Mouse (Mus musculus): ENCODE measurements around the gene Plin3. TPM values are rescaled to one million over a fixed set of nuclear protein-coding genes. Genes with fewer than 3 reads are reported as not detected.
A peak's percentile ranks its signal among the peaks of the same experiment; 100 is the strongest.

The Plin3 gene
- total and polyA plus RNA-seq, 3 experiments, result 6.6 to 13.1 TPM; not detected in 1

DNA sequence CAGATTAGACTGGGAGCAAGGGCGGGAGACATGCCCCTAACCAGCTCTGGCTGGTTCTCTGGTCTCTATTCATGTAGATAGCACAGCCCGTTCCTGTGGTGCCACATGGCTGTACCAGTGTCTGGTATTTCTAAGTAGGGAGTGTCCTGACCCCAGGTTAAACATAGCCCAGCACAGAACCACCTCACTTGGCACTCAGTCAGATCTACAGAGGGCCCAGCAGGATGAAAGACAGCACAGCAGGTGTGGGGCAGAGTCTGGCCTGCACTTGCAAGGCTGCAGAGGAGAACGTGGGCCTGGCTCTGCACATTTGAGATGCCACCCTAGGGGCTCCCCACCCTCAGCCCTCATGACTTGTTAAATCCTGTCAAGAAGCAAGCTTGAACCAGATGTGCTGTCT lies 31.5 kb downstream of the Plin3 start:
- H3K4me3 ChIP-seq (ENCODE audit: control insufficient read depth in 1 of 2, insufficient read depth in 1 of 2, low read depth in 2 of 2, low read length in 2 of 2), result no peak overlapping the region
- peaks cover 0 to 25% of the 10 kb centered on the region in 2 experiments; a peak in 3 of 4 replicates for H3K36me3 ChIP-seq (ENCODE audit: control insufficient read depth in 1 of 2, insufficient read depth in 2 of 2, low read length in 2 of 2)
- no peaks in the 10 kb centered on the region for H3K27me3 ChIP-seq (ENCODE audit: control insufficient read depth in 1 of 2, insufficient read depth in 2 of 2, low read length in 2 of 2)
- H3K9me3 ChIP-seq (replicated peaks; ENCODE audit: insufficient read depth, low read length), result no peaks in the 10 kb centered on the region
- H3K27ac ChIP-seq (ENCODE audit: control insufficient read depth, low read depth, low read length), result no peak overlapping the region
- H3K79me2 ChIP-seq (ENCODE audit: control insufficient read depth, insufficient read depth, low read length, poor library complexity), result peaks cover 48% of the 10 kb centered on the region
- TF ChIP-seq E2F4 (IDR thresholded peaks at IDR 0.05; ENCODE audit: borderline replicate concordance, low read depth, low read length) (no peak), NELFE (IDR thresholded peaks at IDR 0.05; ENCODE audit: low read depth, low read length) (no peak), MXI1 (IDR thresholded peaks at IDR 0.05; ENCODE audit: low read depth, low read length) (no peak), MEF2A (IDR thresholded peaks at IDR 0.05; ENCODE audit: extremely low read depth, insufficient replicate concordance, low read depth, low read length, poor library complexity, severe bottlenecking) (no peak), RAD21 (IDR thresholded peaks at IDR 0.05; ENCODE audit: low read depth, low read length) (no peak), CHD1 (IDR thresholded peaks at IDR 0.05; ENCODE audit: low read depth, low read length) (no peak), RCOR1 (IDR thresholded peaks at IDR 0.05; ENCODE audit: low read depth, low read length) (no peak), ETS1 (IDR thresholded peaks at IDR 0.05; ENCODE audit: low read depth, low read length) (no peak), UBTF (IDR thresholded peaks at IDR 0.05; ENCODE audit: borderline replicate concordance, insufficient read depth, low read depth, low read length) (no peak), SMC3 (IDR thresholded peaks at IDR 0.05; ENCODE audit: low read depth, low read length) (no peak)
- DNase-seq (ENCODE audit: low read depth, low spot score), result no peak
- no peak overlapping the region for H3K9ac ChIP-seq (ENCODE audit: control insufficient read depth, low read depth, low read length, poor library complexity, severe bottlenecking)
- peaks cover 0 to 40% of the 10 kb centered on the region in 2 experiments; a peak in 2 of 4 replicates for H3K4me1 ChIP-seq (ENCODE audit: control insufficient read depth in 1 of 2, insufficient read depth in 2 of 2, low read length in 2 of 2)

DNA sequence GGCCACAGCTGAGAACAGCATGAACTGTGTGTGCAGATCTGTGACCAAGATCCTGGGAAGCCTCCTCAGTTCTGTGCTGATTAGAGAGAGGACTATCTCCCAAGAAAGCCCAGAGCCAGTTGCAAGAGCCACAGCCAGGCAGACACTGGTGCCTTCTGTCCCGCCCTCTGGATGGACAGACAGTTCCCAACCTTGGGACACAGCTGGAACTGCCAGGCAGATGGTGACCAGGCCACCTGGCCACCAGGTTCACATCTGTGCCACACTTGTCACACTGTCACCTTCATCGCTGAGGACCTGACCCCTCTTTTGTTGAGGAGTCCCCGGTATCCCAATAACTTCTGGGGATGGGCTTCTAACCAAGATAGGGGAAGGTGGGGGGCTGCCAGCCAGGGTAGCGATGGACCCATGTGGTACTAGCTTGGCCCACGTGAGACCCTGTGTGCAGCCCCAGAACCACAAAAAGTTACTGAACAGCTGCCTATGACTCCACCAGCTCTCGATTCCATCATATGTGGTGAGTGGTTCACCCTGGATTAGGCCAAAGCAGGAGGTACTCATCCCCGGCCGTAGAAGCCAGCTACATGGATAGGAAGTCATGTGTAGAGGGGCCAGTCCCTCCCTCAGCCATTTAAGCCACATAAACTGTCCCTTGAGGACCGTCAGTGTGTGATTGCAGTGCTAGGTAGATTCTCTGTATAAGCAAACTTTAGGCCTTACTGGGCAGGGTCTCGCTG lies 33.2 kb downstream of the Plin3 start:
- TF ChIP-seq CTCF (IDR thresholded peaks at IDR 0.05 in 2 of 3, conservative IDR thresholded peaks at IDR 0.05 in 1 of 3; ENCODE audit: control insufficient read depth in 1 of 3, insufficient read depth in 1 of 3, low read depth in 2 of 3, low read length in 3 of 3, poor library complexity in 1 of 3, severe bottlenecking in 1 of 3), result no peak
- no peak for TF ChIP-seq USF1 (IDR thresholded peaks at IDR 0.05; ENCODE audit: low read depth, low read length)
- TF ChIP-seq BHLHE40 (IDR thresholded peaks at IDR 0.05; ENCODE audit: borderline replicate concordance, low read depth, low read length), result no peak
- no peak for TF ChIP-seq ZMIZ1 (IDR thresholded peaks at IDR 0.05; ENCODE audit: low read depth, low read length)
- TF ChIP-seq KAT2A (conservative IDR thresholded peaks at IDR 0.05; ENCODE audit: low read depth, low read length), result no peak
- TF ChIP-seq GABPA (IDR thresholded peaks at IDR 0.05; ENCODE audit: low read depth, low read length), result no peak
- no peak for TF ChIP-seq MAZ (IDR thresholded peaks at IDR 0.05; ENCODE audit: low read depth, low read length)
- no peak for TF ChIP-seq NELFE (IDR thresholded peaks at IDR 0.05; ENCODE audit: low read depth, low read length)
- TF ChIP-seq CHD1 (IDR thresholded peaks at IDR 0.05; ENCODE audit: low read depth, low read length), result no peak
- TF ChIP-seq POLR2AphosphoS5 (IDR thresholded peaks at IDR 0.05; ENCODE audit: borderline replicate concordance, low read depth, low read length), result no peak
- TF ChIP-seq TBP (IDR thresholded peaks at IDR 0.05; ENCODE audit: low read depth, low read length), result no peak
- TF ChIP-seq MAFK (IDR thresholded peaks at IDR 0.05; ENCODE audit: borderline replicate concordance, low read depth, low read length), result no peak
- no peak for TF ChIP-seq POLR2A (IDR thresholded peaks at IDR 0.05; ENCODE audit: control insufficient read depth in 1 of 2, insufficient read depth in 1 of 2, low read depth in 1 of 2, low read length in 2 of 2, poor library complexity in 1 of 2)
- TF ChIP-seq ZNF384 (IDR thresholded peaks at IDR 0.05; ENCODE audit: low read depth, low read length), result no peak
- no peak for TF ChIP-seq MEF2A (IDR thresholded peaks at IDR 0.05; ENCODE audit: extremely low read depth, insufficient replicate concordance, low read depth, low read length, poor library complexity, severe bottlenecking)
- Histone ChIP-seq H3K9ac (ENCODE audit: control insufficient read depth, low read depth, low read length, poor library complexity, severe bottlenecking) (peak overlapping the region; percentile 42), H3K4me1 (ENCODE audit: control insufficient read depth in 1 of 2, insufficient read depth in 2 of 2, low read length in 2 of 2) (peaks cover 0 to 38% of the 10 kb centered on the region in 2 experiments; a peak in 2 of 4 replicates), H3K27me3 (ENCODE audit: control insufficient read depth in 1 of 2, insufficient read depth in 2 of 2, low read length in 2 of 2) (no peaks in the 10 kb centered on the region), H3K79me2 (ENCODE audit: control insufficient read depth, insufficient read depth, low read length, poor library complexity) (peaks cover 48% of the 10 kb centered on the region), H3K36me3 (ENCODE audit: control insufficient read depth in 1 of 2, insufficient read depth in 2 of 2, low read length in 2 of 2) (peaks cover 0 to 28% of the 10 kb centered on the region in 2 experiments; a peak in 3 of 4 replicates), H3K4me3 (ENCODE audit: control insufficient read depth in 1 of 2, insufficient read depth in 1 of 2, low read depth in 2 of 2, low read length in 2 of 2) (peak overlapping the region; percentile 11 to 20; a peak in 3 of 4 replicates), H3K27ac (ENCODE audit: control insufficient read depth, low read depth, low read length) (no peak overlapping the region), H3K9me3 (replicated peaks; ENCODE audit: insufficient read depth, low read length) (no peaks in the 10 kb centered on the region)
- no peak for DNase-seq (ENCODE audit: low read depth, low spot score)

Measured in MEL (cell line).